Mouse (Mus musculus) forebrain, embryonic 12.5 days (tissue): ENCODE data around the gene Mgp. TPM values are rescaled to one million over a fixed set of nuclear protein-coding genes. Genes with fewer than 3 reads are reported as not detected.
A peak's percentile ranks its signal among the peaks of the same experiment; 100 is the strongest.

Source experiments
- ATAC-seq: fragments of 200-750 bp; cut with Nextera tagmentation; 2 replicates; pipeline ENCODE4 v1.8.0; 2017; ENCODE audit warnings: moderate TSS enrichment; ENCODE audit not compliant: low FRiP score
- H3K27ac ChIP-seq: fragments of 300-500 bp; sonication (generic); 2 replicates; pipeline ENCODE4 v1.5.1; 2016; ENCODE audit warnings: mild to moderate bottlenecking
- H3K27me3 ChIP-seq: fragments of 300-500 bp; sonication (generic); 2 replicates; pipeline ENCODE4 v1.6.1; 2016; ENCODE audit warnings: mild to moderate bottlenecking
- H3K36me3 ChIP-seq: fragments of 300-500 bp; sonication (generic); replicated peaks from 2 replicates; pipeline ENCODE4 v1.6.1; 2016; ENCODE audit warnings: mild to moderate bottlenecking
- H3K4me1 ChIP-seq: fragments of 300-500 bp; sonication (generic); 2 replicates; pipeline ENCODE4 v1.6.1; 2016
- H3K4me2 ChIP-seq: fragments of 300-500 bp; sonication (generic); 2 replicates; pipeline ENCODE4 v1.6.1; 2016; ENCODE audit warnings: mild to moderate bottlenecking, moderate library complexity
- H3K4me3 ChIP-seq: fragments of 300-500 bp; sonication (generic); replicated peaks from 2 replicates; pipeline ENCODE4 v1.5.1; 2016; ENCODE audit warnings: mild to moderate bottlenecking
- H3K9ac ChIP-seq: fragments of 300-500 bp; sonication (generic); 2 replicates; pipeline ENCODE4 v1.6.1; 2016; ENCODE audit warnings: mild to moderate bottlenecking
- H3K9me3 ChIP-seq: fragments of 300-500 bp; sonication (generic); 2 replicates; pipeline ENCODE4 v1.6.1; 2016
- WGBS: fragments of 180-500 bp; shearing (Covaris S2); methylation state at CpG from one replicate; pipeline ENCODE4 v1.1.7; 2016; 5-methylcytosine and 5-hydroxymethylcytosine counted together
- polyA plus RNA-seq: library from polyadenylated mRNA; unstranded; fragments of >200 nt; fragmentation: Nextera tagmentation; extraction: Ambion mirVana; gene quantifications from 2 replicates; pipeline ENCODE4 v1.2.1, GENCODE M21; 2016

Mgp gene
- polyA plus RNA-seq: 6.2 and 7.2 TPM in 2 replicates

GRCm38 (mm10) chr6:136875670-136876069 is at the start of gene Mgp:
Mgp (minus strand) TSS chr6:136875823.
- no peak within 1 kb of the TSS for H3K9ac ChIP-seq
- peaks cover 3% of the 10 kb centered on the region; the same call in 1 of the 2 replicates for H3K4me1 ChIP-seq
- no peak within 1 kb of the TSS for H3K4me2 ChIP-seq
- H3K27ac ChIP-seq: no peak within 1 kb of the TSS
- ATAC-seq: no peak
- H3K36me3 ChIP-seq: no peaks in the 10 kb centered on the region
- no peak within 1 kb of the TSS for H3K4me3 ChIP-seq
- no peaks in the 10 kb centered on the region for H3K27me3 ChIP-seq
- 75% methylated on average over 9 of the region's 9 CpGs for WGBS
- no peaks in the 10 kb centered on the region for H3K9me3 ChIP-seq

- no peak overlapping the region for H3K4me3 ChIP-seq
- no peak overlapping the region for H3K4me2 ChIP-seq
- no peak for ATAC-seq
- no peaks in the 10 kb centered on the region for H3K36me3 ChIP-seq
- H3K4me1 ChIP-seq: no peaks in the 10 kb centered on the region
- H3K9ac ChIP-seq: no peak overlapping the region
- H3K27ac ChIP-seq: no peak overlapping the region
- 81% methylated on average over 8 of the region's 8 CpGs for WGBS
- no peaks in the 10 kb centered on the region for H3K27me3 ChIP-seq
- no peaks in the 10 kb centered on the region for H3K9me3 ChIP-seq
These were observed 49.4 kb upstream of the Mgp start for GRCm38 (mm10) chr6:136925049-136925448.

GRCm38 (mm10) chr6:136923532-136923931 is 47.9 kb upstream of the Mgp start, which contains the start of gene Pde6h:
Pde6h (plus strand) TSS chr6:136923832.
- no peaks in the 10 kb centered on the region for H3K9me3 ChIP-seq
- H3K36me3 ChIP-seq: no peaks in the 10 kb centered on the region
- H3K27me3 ChIP-seq: no peaks in the 10 kb centered on the region
- ATAC-seq: no peak
- no peak within 1 kb of the TSS for H3K27ac ChIP-seq
- WGBS: 88% methylated on average over 8 of the region's 8 CpGs
- H3K9ac ChIP-seq: no peak within 1 kb of the TSS
- H3K4me2 ChIP-seq: no peak within 1 kb of the TSS
- no peak within 1 kb of the TSS for H3K4me3 ChIP-seq
- H3K4me1 ChIP-seq: no peaks in the 10 kb centered on the region

GRCm38 (mm10) chr6:136922871-136923270 is 47.2 kb upstream of the Mgp start:
- no peaks in the 10 kb centered on the region for H3K36me3 ChIP-seq
- H3K9me3 ChIP-seq: no peaks in the 10 kb centered on the region
- H3K27me3 ChIP-seq: no peaks in the 10 kb centered on the region
- ATAC-seq: no peak
- 91% methylated on average over 7 of the region's 7 CpGs for WGBS
- H3K4me2 ChIP-seq: no peak overlapping the region
- no peak overlapping the region for H3K9ac ChIP-seq
- H3K27ac ChIP-seq: no peak overlapping the region
- H3K4me3 ChIP-seq: no peak overlapping the region
- H3K4me1 ChIP-seq: no peaks in the 10 kb centered on the region

- no peak within 1 kb of the TSS for H3K27ac ChIP-seq
- no peaks in the 10 kb centered on the region for H3K4me1 ChIP-seq
- no peaks in the 10 kb centered on the region for H3K36me3 ChIP-seq
- 85% methylated on average over 5 of the region's 5 CpGs for WGBS
- no peaks in the 10 kb centered on the region for H3K27me3 ChIP-seq
- H3K4me2 ChIP-seq: no peak within 1 kb of the TSS
- no peak within 1 kb of the TSS for H3K9ac ChIP-seq
- no peak for ATAC-seq
- no peaks in the 10 kb centered on the region for H3K9me3 ChIP-seq
- no peak within 1 kb of the TSS for H3K4me3 ChIP-seq
These were observed 46.5 kb upstream of the Mgp start, which contains the start of gene Erp27 for GRCm38 (mm10) chr6:136922080-136922479. Erp27 (minus strand) TSS chr6:136922180.

- Histone ChIP-seq H3K4me2 (no peak overlapping the region), H3K27me3 (no peaks in the 10 kb centered on the region), H3K36me3 (no peaks in the 10 kb centered on the region), H3K4me1 (no peaks in the 10 kb centered on the region), H3K4me3 (no peak overlapping the region), H3K27ac (no peak overlapping the region), H3K9ac (no peak overlapping the region), H3K9me3 (no peaks in the 10 kb centered on the region)
- WGBS: 77% methylated on average over 7 of the region's 7 CpGs
- ATAC-seq: no peak
These were observed 46.0 kb upstream of the Mgp start for GRCm38 (mm10) chr6:136921601-136922000.

GRCm38 (mm10) chr6:136920320-136921257 is 45.0 kb upstream of the Mgp start:
- H3K9ac ChIP-seq: no peak overlapping the region
- no peak overlapping the region for H3K27ac ChIP-seq
- H3K4me2 ChIP-seq: no peak overlapping the region
- WGBS: 46% methylated on average over 16 of the region's 16 CpGs
- H3K4me1 ChIP-seq: no peaks in the 10 kb centered on the region
- H3K9me3 ChIP-seq: no peaks in the 10 kb centered on the region
- no peaks in the 10 kb centered on the region for H3K27me3 ChIP-seq
- no peak overlapping the region for H3K4me3 ChIP-seq
- ATAC-seq: peak; percentile 53; the same call in 1 of the 2 replicates
- H3K36me3 ChIP-seq: no peaks in the 10 kb centered on the region

GRCm38 (mm10) chr6:136917885-136918284 is 42.3 kb upstream of the Mgp start:
- WGBS: 5% methylated on average over 2 of the region's 2 CpGs
- Histone ChIP-seq H3K36me3 (no peaks in the 10 kb centered on the region), H3K27me3 (no peaks in the 10 kb centered on the region), H3K9me3 (no peaks in the 10 kb centered on the region), H3K4me2 (no peak overlapping the region), H3K4me3 (no peak overlapping the region), H3K27ac (no peak overlapping the region), H3K4me1 (peaks cover 7% of the 10 kb centered on the region), H3K9ac (no peak overlapping the region)
- ATAC-seq: no peak

GRCm38 (mm10) chr6:136915721-136916395 is 40.2 kb upstream of the Mgp start:
- peaks cover 7% of the 10 kb centered on the region for H3K4me1 ChIP-seq
- H3K36me3 ChIP-seq: no peaks in the 10 kb centered on the region
- H3K4me2 ChIP-seq: no peak overlapping the region
- no peak overlapping the region for H3K27ac ChIP-seq
- H3K4me3 ChIP-seq: no peak overlapping the region
- H3K27me3 ChIP-seq: no peaks in the 10 kb centered on the region
- WGBS: 88% methylated on average over 8 of the region's 8 CpGs
- no peak overlapping the region for H3K9ac ChIP-seq
- H3K9me3 ChIP-seq: no peaks in the 10 kb centered on the region
- ATAC-seq: no peak

- Histone ChIP-seq H3K9ac (no peak overlapping the region), H3K4me2 (no peak overlapping the region), H3K4me3 (no peak overlapping the region), H3K36me3 (no peaks in the 10 kb centered on the region), H3K4me1 (peaks cover 7% of the 10 kb centered on the region), H3K9me3 (no peaks in the 10 kb centered on the region), H3K27me3 (no peaks in the 10 kb centered on the region), H3K27ac (no peak overlapping the region)
- WGBS: 94% methylated on average over 6 of the region's 6 CpGs
- ATAC-seq: no peak
These were observed 38.6 kb upstream of the Mgp start for GRCm38 (mm10) chr6:136914234-136914633.

GRCm38 (mm10) chr6:136913384-136914126 is 37.9 kb upstream of the Mgp start:
- Histone ChIP-seq H3K9ac (no peak overlapping the region; the same call in 1 of the 2 replicates), H3K36me3 (no peaks in the 10 kb centered on the region), H3K27me3 (no peaks in the 10 kb centered on the region), H3K4me3 (no peak overlapping the region), H3K4me2 (peak overlapping the region; percentile 49), H3K9me3 (no peaks in the 10 kb centered on the region), H3K27ac (no peak overlapping the region), H3K4me1 (peaks cover 7% of the 10 kb centered on the region)
- WGBS: 17% methylated on average over 18 of the region's 18 CpGs
- ATAC-seq: peak; percentile 68; the same call in 1 of the 2 replicates

- 50% methylated on average over 1 of the region's 2 CpGs for WGBS
These were observed 37.2 kb upstream of the Mgp start for GRCm38 (mm10) chr6:136912751-136913265.

More at GRCm38 (mm10) chr6:136912751-136913265, 37.2 kb upstream of the Mgp start:
- Histone ChIP-seq H3K27me3 (no peaks in the 10 kb centered on the region), H3K4me3 (no peak overlapping the region), H3K9ac (no peak overlapping the region), H3K4me2 (peak overlapping the region; percentile 49), H3K27ac (no peak overlapping the region), H3K36me3 (no peaks in the 10 kb centered on the region), H3K4me1 (peaks cover 7% of the 10 kb centered on the region), H3K9me3 (no peaks in the 10 kb centered on the region)
- 0 out of 2 replicates have a peak, but pooled peaks have one; percentile 6 for ATAC-seq
